ENCODE assay signal across 13 mouse cellular contexts in the genomic region with DNA sequence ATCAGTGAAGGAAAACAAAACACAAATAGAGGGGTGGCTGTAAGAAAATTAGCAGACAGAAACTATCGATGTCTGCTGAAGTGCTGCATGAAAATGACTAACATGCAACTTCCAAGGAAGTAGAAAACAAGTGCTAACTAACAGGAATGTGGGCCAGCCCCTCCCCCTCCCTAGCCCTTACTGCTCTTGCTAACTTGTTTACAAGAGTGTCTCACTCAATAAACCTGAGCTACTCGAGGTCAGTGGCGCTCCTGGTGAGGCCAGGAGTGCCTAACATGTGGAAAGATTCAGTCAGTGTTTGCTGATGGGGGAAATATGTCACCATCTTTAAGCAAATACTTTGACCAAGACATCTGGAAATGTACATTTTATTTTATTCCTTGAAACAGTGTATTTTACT.
A peak's percentile ranks its signal among the peaks of the same experiment; 100 is the strongest.
DNase-seq lines count a peak whose midpoint lies in the region; ATAC-seq lines count a peak whose summit lies in the region.
"Had no signal": no experiment of that assay in that cellular context is flagged by ENCODE, and none has a peak within 500 bp of the region (broad histone marks: within the 10 kb centered on the region; RNA-seq: fewer than 3 reads in every experiment).

No protein-coding gene starts in this region.

- no peak overlapping the region; the same call in 1 of the 2 replicates for H3K27ac ChIP-seq in kidney, embryonic 16.5 days (ENCODE audit: low read length)
- H3K27ac ChIP-seq: lung, embryonic 15.5 days had no signal

- no peak overlapping the region for H3K4me2 ChIP-seq in kidney, embryonic 16.5 days (replicated peaks; ENCODE audit: low read depth, low read length)
- H3K4me2 ChIP-seq: heart, embryonic 11.5 days; lung, embryonic 15.5 days had no signal

- H3K9ac ChIP-seq in kidney, embryonic 16.5 days (replicated peaks; ENCODE audit: low read length): no peak overlapping the region
- H3K9ac ChIP-seq: lung, embryonic 15.5 days had no signal

- H3K4me3 ChIP-seq in kidney, embryonic 16.5 days (ENCODE audit: low read length): no peak overlapping the region
- H3K4me3 ChIP-seq: lung, embryonic 15.5 days had no signal

- ATAC-seq in kidney, embryonic 16.5 days (ENCODE audit: low FRiP score, low TSS enrichment): peak; percentile 89; the same call in 1 of the 2 replicates
- ATAC-seq: activated CD4-positive, CD25-positive, alpha-beta regulatory T cell, adult 4 months had no signal

- intact Hi-C loops in gastrocnemius, postnatal 14 days (cut with DNase I; ENCODE audit: low total_unique reads): no loop called here

- H3K27me3 ChIP-seq in kidney, embryonic 16.5 days (ENCODE audit: insufficient read depth, low read length): no peaks in the 10 kb centered on the region
- H3K27me3 ChIP-seq: lung, embryonic 15.5 days had no signal

- WGBS in kidney, embryonic 16.5 days: 8% methylated on average over 3 of the region's 3 CpGs

- H3K9me3 ChIP-seq in kidney, embryonic 16.5 days (ENCODE audit: low read length): no peaks in the 10 kb centered on the region
- H3K9me3 ChIP-seq: lung, embryonic 15.5 days had no signal

- H3K36me3 ChIP-seq in kidney, embryonic 16.5 days (ENCODE audit: insufficient read depth, low read length): no peaks in the 10 kb centered on the region
- H3K36me3 ChIP-seq: lung, embryonic 15.5 days had no signal

- peak; percentile 10 for DNase-seq in adrenal gland, postnatal 14 days
- no peak for DNase-seq in adrenal gland, adult 2 months
- peak; percentile 49 for DNase-seq in embryo, embryonic 9.5 days (ENCODE audit: extremely low spot score)
- peak; percentile 6 for DNase-seq in lung, postnatal 14 days
- no peak for DNase-seq in gastrocnemius, postnatal 14 days
- no peak for DNase-seq in cerebellum, postnatal 4 days (ENCODE audit: low spot score in 2 of 2)
- DNase-seq in gastrocnemius, postnatal 10 days: no peak
- DNase-seq: cerebellum, adult 2 months; thymus, adult 18-20 months had no signal

- peaks cover 12% of the 10 kb centered on the region for H3K4me1 ChIP-seq in kidney, embryonic 16.5 days (ENCODE audit: insufficient read depth, low read length)
- H3K4me1 ChIP-seq: lung, embryonic 15.5 days had no signal

Comparison
In these comparisons a context has a peak if more than half of its experiments do, and no peak if none do; other contexts are left out.
1. DNase-seq: peak in adrenal gland, postnatal 14 days (single experiment), embryo, embryonic 9.5 days (single experiment) and lung, postnatal 14 days (single experiment); none in adrenal gland, adult 2 months (single experiment), gastrocnemius, postnatal 14 days (single experiment), cerebellum, postnatal 4 days (0 of 2) and gastrocnemius, postnatal 10 days (single experiment).